Mouse (Mus musculus): Measurements from ENCODE around the gene Gm6763. TPM values are rescaled to one million over a fixed set of nuclear protein-coding genes. Genes with fewer than 3 reads are reported as not detected.
"Not testable (repeated sequence)": the region's sequence is repeated elsewhere in the genome, so short reads cannot be mapped to it uniquely, and the experiment has no call there.

The Gm6763 gene
- not detected for polyA plus RNA-seq (2017; shearing (Covaris generic))

- not testable (repeated sequence) for ATAC-seq
Measured at GRCm38 (mm10) chr10:104151197-104151596, at the start of gene Gm6763. Gm6763 (plus strand) TSS chr10:104151497.

GRCm38 (mm10) chr10:104110044-104110443, 41.3 kb upstream of the Gm6763 start:
- ATAC-seq, result no peak

- ATAC-seq, result no peak
Measured at GRCm38 (mm10) chr10:104118312-104118711, 33.0 kb upstream of the Gm6763 start.

GRCm38 (mm10) chr10:104142687-104143086, 8.6 kb upstream of the Gm6763 start, which contains the start of gene Gm21293:
Gm21293 (plus strand) TSS chr10:104142987.
- ATAC-seq, result not testable (repeated sequence)

GRCm38 (mm10) chr10:104159706-104160105, 8.4 kb downstream of the Gm6763 start, which contains the start of gene Gm8764:
Gm8764 (plus strand) TSS chr10:104160006.
- ATAC-seq, result not testable (repeated sequence)

- not testable (repeated sequence) for ATAC-seq
Measured at GRCm38 (mm10) chr10:104168215-104168614, 16.9 kb downstream of the Gm6763 start, which contains the start of gene Gm21304. Gm21304 (plus strand) TSS chr10:104168515.

GRCm38 (mm10) chr10:104176724-104177123, 25.4 kb downstream of the Gm6763 start, which contains the start of gene Gm21312:
Gm21312 (plus strand) TSS chr10:104177024.
- ATAC-seq, result not testable (repeated sequence)

GRCm38 (mm10) chr10:104185233-104185632, 33.9 kb downstream of the Gm6763 start, which contains the start of gene Gm20765:
Gm20765 (plus strand) TSS chr10:104185533.
- not testable (repeated sequence) for ATAC-seq

GRCm38 (mm10) chr10:104193742-104194141, 42.4 kb downstream of the Gm6763 start, which contains the start of gene Gm4340:
Gm4340 (plus strand) TSS chr10:104194042.
- ATAC-seq, result not testable (repeated sequence)

Other genes with a start within 250 kb of the Gm6763 start
- not detected for gene Gm21293, start 8.5 kb upstream of the Gm6763 start, polyA plus RNA-seq (2017; shearing (Covaris generic))
- gene Gm8764, start 8.5 kb downstream of the Gm6763 start, polyA plus RNA-seq (2017; shearing (Covaris generic)), result not detected
- not detected for gene Gm21304, start 17.0 kb downstream of the Gm6763 start, polyA plus RNA-seq (2017; shearing (Covaris generic))
- gene Gm21312, start 25.5 kb downstream of the Gm6763 start, polyA plus RNA-seq (2017; shearing (Covaris generic)), result not detected
- gene Gm20765, start 34.0 kb downstream of the Gm6763 start, polyA plus RNA-seq (2017; shearing (Covaris generic)), result not detected
- gene Gm4340, start 42.5 kb downstream of the Gm6763 start, polyA plus RNA-seq (2017; shearing (Covaris generic)), result not detected

Data from activated CD4-positive, CD25-positive, alpha-beta regulatory T cell, adult 4 months (primary cell).